Mouse (Mus musculus) olfactory bulb, adult 2 months (tissue): ENCODE measurements at regions not wholly inside any gene's neighbourhood (a gene's known extent, or its start where the extent isn't known, plus 50 kb on each side); places are given as distances from the start of the nearest gene placed in this dataset.

Experiments
- CTCF ChIP-seq: fragments of 200-500 bp; IDR thresholded peaks from 2 replicates; pipeline ENCODE4 v1.5.1; 2012; ENCODE audit warnings: low read depth, mild to moderate bottlenecking, low read length, moderate library complexity; ENCODE audit not compliant: insufficient read depth
- POLR2A ChIP-seq: fragments of 200-500 bp; IDR thresholded peaks from 2 replicates; pipeline ENCODE4 v1.6.1; 2012; ENCODE audit warnings: mild to moderate bottlenecking, low read depth, low read length, moderate library complexity; ENCODE audit not compliant: insufficient read depth

- TF ChIP-seq CTCF (no peak), POLR2A (no peak)
Measured at GRCm38 (mm10) chr10:37849291-37849846, 710.6 kb upstream of the Marcks start.
